Mouse (Mus musculus) T-cell, adult 2 months (primary cell): ENCODE results near the gene Wdr43.

Experiments used
- DNase-seq: peaks from one replicate; pipeline ENCODE4 v3.0.0; 2022; ENCODE audit warnings: low spot score

The Wdr43 gene

GRCm38 (mm10) chr17:71705550-71706480 lies 90.1 kb downstream of the Wdr43 start:
- DNase-seq, result no peak

- no peak for DNase-seq
These were observed 92.0 kb downstream of the Wdr43 start for GRCm38 (mm10) chr17:71707715-71708114.
